Mouse (Mus musculus) ovary, adult 18-20 months (tissue): ENCODE data around the gene Ppp1r12a.
A peak's percentile ranks its signal among the peaks of the same experiment; 100 is the strongest.

Experiments
- DNase-seq: peaks from one replicate; pipeline ENCODE4 v3.0.0; 2022; ENCODE audit warnings: low spot score, mixed read lengths

Ppp1r12a gene

GRCm38 (mm10) chr10:108161261-108162256 lies at the start of gene Ppp1r12a:
TSS of gene Ppp1r12a (plus strand) at chr10:108162193.
- DNase-seq: peak; percentile 94

- DNase-seq: peak; percentile 60
Observed at GRCm38 (mm10) chr10:108113361-108114237, 48.4 kb upstream of the Ppp1r12a start.

GRCm38 (mm10) chr10:108118200-108119163 lies 43.5 kb upstream of the Ppp1r12a start:
- no peak for DNase-seq

GRCm38 (mm10) chr10:108119416-108119815 lies 42.6 kb upstream of the Ppp1r12a start:
- no peak for DNase-seq

- DNase-seq: no peak
Observed at GRCm38 (mm10) chr10:108124934-108125599, 36.9 kb upstream of the Ppp1r12a start.

GRCm38 (mm10) chr10:108129167-108129566 lies 32.8 kb upstream of the Ppp1r12a start:
- no peak for DNase-seq

- DNase-seq: no peak
Observed at GRCm38 (mm10) chr10:108131858-108132257, 30.1 kb upstream of the Ppp1r12a start.

GRCm38 (mm10) chr10:108133253-108133652 lies 28.7 kb upstream of the Ppp1r12a start:
- no peak for DNase-seq

- DNase-seq: no peak
Observed at GRCm38 (mm10) chr10:108133745-108134144, 28.2 kb upstream of the Ppp1r12a start.

- DNase-seq: no peak
Observed at GRCm38 (mm10) chr10:108138347-108138746, 23.6 kb upstream of the Ppp1r12a start.

GRCm38 (mm10) chr10:108139788-108140187 lies 22.2 kb upstream of the Ppp1r12a start:
- DNase-seq: no peak

- DNase-seq: no peak
Observed at GRCm38 (mm10) chr10:108140742-108141141, 21.3 kb upstream of the Ppp1r12a start.

- DNase-seq: no peak
Observed at GRCm38 (mm10) chr10:108143991-108144525, 17.9 kb upstream of the Ppp1r12a start.

- DNase-seq: no peak
Observed at GRCm38 (mm10) chr10:108145701-108146100, 16.3 kb upstream of the Ppp1r12a start.

GRCm38 (mm10) chr10:108147031-108147430 lies 15.0 kb upstream of the Ppp1r12a start:
- no peak for DNase-seq

- DNase-seq: no peak
Observed at GRCm38 (mm10) chr10:108153301-108153700, 8.7 kb upstream of the Ppp1r12a start.

GRCm38 (mm10) chr10:108155042-108155686 lies 6.8 kb upstream of the Ppp1r12a start:
- DNase-seq: no peak

- no peak for DNase-seq
Observed at GRCm38 (mm10) chr10:108155687-108156067, 6.3 kb upstream of the Ppp1r12a start.

- no peak for DNase-seq
Observed at GRCm38 (mm10) chr10:108156128-108156527, 5.9 kb upstream of the Ppp1r12a start.

GRCm38 (mm10) chr10:108159002-108159401 lies 3.0 kb upstream of the Ppp1r12a start:
- DNase-seq: no peak
